Mouse (Mus musculus) kidney, embryonic 16.5 days (tissue): ENCODE results near the gene Cd300ld2. TPM values are rescaled to one million over a fixed set of nuclear protein-coding genes. Genes with fewer than 3 reads are reported as not detected.
"Not testable (repeated sequence)": the region's sequence is repeated elsewhere in the genome, so short reads cannot be mapped to it uniquely, and the experiment has no call there.

Experiments
- ATAC-seq: fragments of 200-750 bp; cut with Nextera tagmentation; 2 replicates; pipeline ENCODE4 v1.8.0; 2017; ENCODE audit warnings: moderate TSS enrichment; ENCODE audit not compliant: low FRiP score, low TSS enrichment
- H3K27ac ChIP-seq: fragments of 300-500 bp; sonication (generic); 2 replicates; pipeline ENCODE4 v1.5.1; 2014; ENCODE audit warnings: low read length
- H3K27me3 ChIP-seq: fragments of 300-500 bp; sonication (generic); 2 replicates; pipeline ENCODE4 v1.6.1; 2014; ENCODE audit warnings: low read length, control low read depth, mixed read lengths; ENCODE audit not compliant: insufficient read depth
- H3K36me3 ChIP-seq: fragments of 300-500 bp; sonication (generic); 2 replicates; pipeline ENCODE4 v1.6.1; 2014; ENCODE audit warnings: low read length, control low read depth, mixed read lengths; ENCODE audit not compliant: insufficient read depth
- H3K4me1 ChIP-seq: fragments of 300-500 bp; sonication (generic); 2 replicates; pipeline ENCODE4 v1.6.1; 2014; ENCODE audit warnings: low read length, control low read depth, mixed read lengths; ENCODE audit not compliant: insufficient read depth
- H3K4me2 ChIP-seq: fragments of 300-500 bp; sonication (generic); replicated peaks from 2 replicates; pipeline ENCODE4 v1.6.1; 2014; ENCODE audit warnings: low read depth, low read length
- H3K4me3 ChIP-seq: fragments of 300-500 bp; sonication (generic); 2 replicates; pipeline ENCODE4 v1.5.1; 2014; ENCODE audit warnings: mild to moderate bottlenecking, low read length
- H3K9ac ChIP-seq: fragments of 300-500 bp; sonication (generic); replicated peaks from 2 replicates; pipeline ENCODE4 v1.6.1; 2014; ENCODE audit warnings: low read length
- H3K9me3 ChIP-seq: fragments of 300-500 bp; sonication (generic); 2 replicates; pipeline ENCODE4 v1.6.1; 2016; ENCODE audit warnings: low read length, control low read depth
- WGBS: fragments of 180-500 bp; shearing (Covaris S2); extraction: QIAGEN DNeasy Blood & Tissue Kit; methylation state at CpG from one replicate; pipeline ENCODE4 v1.1.7; 2014; 5-methylcytosine and 5-hydroxymethylcytosine counted together
- polyA plus RNA-seq: library from polyadenylated mRNA; unstranded; fragments of >200 nt; fragmentation: Nextera tagmentation; extraction: Ambion mirVana; gene quantifications from 2 replicates; pipeline ENCODE4 v1.2.1, GENCODE M21; 2015

Gene Cd300ld2
- polyA plus RNA-seq, result not detected in 2 replicates

GRCm38 (mm10) chr11:115016093-115016492 is at the start of gene Cd300ld2:
Gene Cd300ld2, minus strand, starts transcription at chr11:115016193.
- ATAC-seq, H3K27ac ChIP-seq, H3K27me3 ChIP-seq, H3K4me2 ChIP-seq, H3K4me3 ChIP-seq, H3K4me1 ChIP-seq, H3K9ac ChIP-seq, H3K9me3 ChIP-seq, H3K36me3 ChIP-seq: not testable (repeated sequence)
- no CpG with 5 or more reads among the region's 7 CpGs for WGBS

- Histone ChIP-seq H3K4me2 (no peak within 1 kb of the TSS), H3K4me1 (no peaks in the 10 kb centered on the region), H3K9me3 (no peaks in the 10 kb centered on the region), H3K9ac (no peak within 1 kb of the TSS), H3K27ac (no peak within 1 kb of the TSS), H3K4me3 (no peak within 1 kb of the TSS), H3K27me3 (no peaks in the 10 kb centered on the region), H3K36me3 (no peaks in the 10 kb centered on the region)
- ATAC-seq, result no peak
- WGBS, result 22% methylated on average over 5 of the region's 5 CpGs
Measured at GRCm38 (mm10) chr11:115062077-115062476, 46.1 kb upstream of the Cd300ld2 start, which contains the start of gene Cd300e. Gene Cd300e, minus strand, starts transcription at chr11:115062177.

DNA sequence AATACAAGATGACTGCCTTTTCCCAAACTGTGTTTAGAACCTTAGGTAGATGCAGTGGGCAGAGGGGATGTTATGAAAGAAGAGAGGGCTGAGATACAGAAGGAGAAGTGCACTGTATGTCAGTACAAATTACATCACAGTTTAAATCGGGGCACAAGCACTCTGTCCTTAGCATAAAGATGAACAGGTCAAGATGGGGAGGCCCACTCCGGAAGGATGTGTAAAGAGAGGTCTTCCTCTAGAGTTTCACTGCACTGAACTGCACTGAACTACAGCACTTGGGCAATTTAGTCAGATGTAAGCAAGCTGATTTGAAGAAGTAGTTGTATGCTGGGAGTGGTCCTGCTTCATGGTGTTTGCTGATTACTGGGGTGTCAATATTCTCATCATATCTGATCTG is 43.8 kb upstream of the Cd300ld2 start:
- no peaks in the 10 kb centered on the region; the same call in 1 of the 2 replicates for H3K27me3 ChIP-seq
- 69% methylated on average over 2 of the region's 2 CpGs for WGBS
- no peaks in the 10 kb centered on the region for H3K4me1 ChIP-seq
- no peaks in the 10 kb centered on the region for H3K36me3 ChIP-seq
- no peak overlapping the region for H3K4me2 ChIP-seq
- no peak overlapping the region for H3K9ac ChIP-seq
- no peaks in the 10 kb centered on the region for H3K9me3 ChIP-seq
- ATAC-seq, result no peak
- no peak overlapping the region for H3K27ac ChIP-seq
- H3K4me3 ChIP-seq, result no peak overlapping the region

DNA sequence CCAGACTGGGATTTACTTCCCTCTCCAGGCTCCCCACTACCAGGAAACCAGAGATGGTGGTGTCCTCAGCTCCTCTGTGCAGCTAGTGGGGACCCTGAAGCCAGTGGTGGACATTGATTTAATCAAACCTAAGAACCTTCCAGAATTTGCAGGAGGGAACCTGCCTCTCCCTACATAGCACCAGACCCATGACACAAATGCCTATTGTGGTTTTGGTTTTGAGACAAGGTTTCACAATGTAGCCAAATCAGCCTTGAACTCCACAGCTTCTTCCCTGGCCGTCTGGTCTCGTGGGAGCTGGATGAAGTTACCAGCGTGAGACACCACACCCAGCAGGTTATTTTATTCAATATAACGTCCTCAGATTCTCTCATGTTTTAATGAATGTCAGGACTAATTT is 42.7 kb upstream of the Cd300ld2 start:
- no peaks in the 10 kb centered on the region for H3K4me1 ChIP-seq
- no peaks in the 10 kb centered on the region for H3K36me3 ChIP-seq
- ATAC-seq, result no peak
- H3K4me2 ChIP-seq, result no peak overlapping the region
- 71% methylated on average over 4 of the region's 4 CpGs for WGBS
- no peak overlapping the region for H3K27ac ChIP-seq
- H3K27me3 ChIP-seq, result no peaks in the 10 kb centered on the region; the same call in 1 of the 2 replicates
- no peaks in the 10 kb centered on the region for H3K9me3 ChIP-seq
- no peak overlapping the region for H3K4me3 ChIP-seq
- no peak overlapping the region for H3K9ac ChIP-seq

GRCm38 (mm10) chr11:115054537-115054936 is 38.5 kb upstream of the Cd300ld2 start:
- Histone ChIP-seq H3K27ac (no peak overlapping the region), H3K27me3 (no peaks in the 10 kb centered on the region; the same call in 1 of the 2 replicates), H3K4me2 (no peak overlapping the region), H3K9ac (no peak overlapping the region), H3K36me3 (no peaks in the 10 kb centered on the region), H3K4me3 (no peak overlapping the region), H3K9me3 (no peaks in the 10 kb centered on the region), H3K4me1 (no peaks in the 10 kb centered on the region)
- ATAC-seq, result no peak

GRCm38 (mm10) chr11:115052991-115053390 is 37.0 kb upstream of the Cd300ld2 start:
- H3K4me3 ChIP-seq, result no peak overlapping the region
- no peaks in the 10 kb centered on the region; the same call in 1 of the 2 replicates for H3K27me3 ChIP-seq
- no peak overlapping the region for H3K27ac ChIP-seq
- no peaks in the 10 kb centered on the region for H3K9me3 ChIP-seq
- no peak overlapping the region for H3K9ac ChIP-seq
- H3K36me3 ChIP-seq, result no peaks in the 10 kb centered on the region
- 94% methylated on average over 1 of the region's 1 CpGs for WGBS
- no peak overlapping the region for H3K4me2 ChIP-seq
- no peaks in the 10 kb centered on the region for H3K4me1 ChIP-seq
- no peak for ATAC-seq

GRCm38 (mm10) chr11:115052206-115052605 is 36.2 kb upstream of the Cd300ld2 start:
- Histone ChIP-seq H3K27me3 (no peaks in the 10 kb centered on the region; the same call in 1 of the 2 replicates), H3K4me2 (no peak overlapping the region), H3K4me3 (no peak overlapping the region), H3K4me1 (no peaks in the 10 kb centered on the region), H3K9ac (no peak overlapping the region), H3K36me3 (no peaks in the 10 kb centered on the region), H3K9me3 (no peaks in the 10 kb centered on the region), H3K27ac (no peak overlapping the region)
- ATAC-seq, result no peak
- 2% methylated on average over 9 of the region's 9 CpGs for WGBS

DNA sequence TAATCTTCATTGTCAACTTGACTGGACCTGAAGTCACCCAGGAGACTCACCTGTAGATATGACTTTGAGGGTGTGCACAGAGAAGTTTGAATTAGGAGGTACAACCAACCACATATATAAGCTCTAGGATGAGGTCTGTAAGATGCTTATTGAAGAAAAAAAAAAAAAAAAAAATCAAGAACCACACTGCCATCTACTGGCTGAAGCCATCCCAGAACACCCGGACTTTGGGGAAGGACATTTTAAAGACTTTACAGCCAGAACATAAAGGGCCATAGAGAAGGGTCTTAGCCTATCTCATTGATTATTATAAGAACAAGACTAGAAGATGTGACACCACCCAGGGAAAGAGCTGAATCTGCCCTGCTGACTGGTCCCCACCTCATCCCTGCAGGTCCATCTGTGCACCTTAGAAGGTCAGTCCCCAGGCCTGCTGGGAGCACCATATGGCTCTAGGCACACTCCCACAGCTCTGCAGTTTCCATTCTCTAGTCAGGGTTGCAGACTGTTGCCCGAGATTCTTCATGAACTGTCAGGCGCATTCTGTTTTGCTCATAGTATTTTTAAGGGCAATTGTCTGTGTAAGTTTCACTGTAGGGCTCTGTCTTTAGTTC is 33.4 kb upstream of the Cd300ld2 start:
- no peaks in the 10 kb centered on the region for H3K36me3 ChIP-seq
- 38% methylated on average over 3 of the region's 3 CpGs for WGBS
- H3K27me3 ChIP-seq, result no peaks in the 10 kb centered on the region
- no peak overlapping the region for H3K4me2 ChIP-seq
- no peak overlapping the region for H3K27ac ChIP-seq
- H3K4me1 ChIP-seq, result no peaks in the 10 kb centered on the region
- H3K9ac ChIP-seq, result no peak overlapping the region
- H3K4me3 ChIP-seq, result no peak overlapping the region
- ATAC-seq, result no peak
- H3K9me3 ChIP-seq, result no peaks in the 10 kb centered on the region

DNA sequence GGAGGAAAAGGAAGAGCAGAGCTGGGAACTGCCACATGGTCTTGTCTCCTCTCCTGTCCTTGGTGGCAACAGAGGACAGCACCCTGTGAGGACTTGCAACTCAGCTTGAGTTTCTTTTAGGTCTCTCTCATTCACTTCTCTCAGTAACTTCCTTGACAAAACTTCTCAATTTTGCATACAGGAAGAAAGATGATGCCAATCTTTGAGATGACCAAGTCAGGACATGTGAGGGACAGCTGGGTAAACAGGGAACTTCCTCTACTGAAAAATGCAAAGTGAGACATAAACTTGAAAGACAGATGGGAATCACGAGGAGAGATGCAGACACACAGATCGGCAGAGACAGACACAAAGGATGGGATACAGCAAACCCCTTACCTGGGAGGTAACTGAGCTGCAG is 32.3 kb upstream of the Cd300ld2 start, which contains the start of gene Cd300ld3:
TSS of gene Cd300ld3 (minus strand) at position 151 of the 400 bp plus-strand sequence.
- no peak for ATAC-seq
- H3K27ac ChIP-seq, result no peak within 1 kb of the TSS
- H3K9ac ChIP-seq, result no peak within 1 kb of the TSS
- H3K4me3 ChIP-seq, result no peak within 1 kb of the TSS
- no peaks in the 10 kb centered on the region for H3K27me3 ChIP-seq
- H3K36me3 ChIP-seq, result no peaks in the 10 kb centered on the region
- H3K9me3 ChIP-seq, result no peaks in the 10 kb centered on the region
- 67% methylated on average over 2 of the region's 2 CpGs for WGBS
- H3K4me2 ChIP-seq, result no peak within 1 kb of the TSS
- H3K4me1 ChIP-seq, result no peaks in the 10 kb centered on the region

DNA sequence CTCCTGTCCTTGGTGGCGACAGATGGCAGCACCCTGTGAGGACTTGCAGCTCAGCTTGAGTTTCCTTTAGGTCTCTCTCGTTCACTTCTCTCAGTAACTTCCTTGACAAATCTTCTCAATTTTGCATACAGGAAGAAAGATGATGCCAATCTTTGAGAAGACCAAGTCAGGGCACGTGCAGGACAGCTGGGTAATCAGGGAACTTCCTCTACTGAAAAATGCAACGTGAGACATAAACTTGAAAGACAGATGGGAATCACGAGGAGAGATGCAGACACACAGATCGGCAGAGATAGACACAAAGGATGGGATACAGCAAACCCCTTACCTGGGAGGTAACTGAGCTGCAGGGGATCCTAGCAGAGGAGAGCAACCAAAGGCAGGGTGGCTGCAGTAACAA is 21.7 kb upstream of the Cd300ld2 start, which contains the start of gene Cd300ld5:
TSS of gene Cd300ld5 (minus strand) at position 101 of the 400 bp plus-strand sequence.
- not testable (repeated sequence) for H3K4me1 ChIP-seq, H3K4me3 ChIP-seq, H3K9me3 ChIP-seq, ATAC-seq, H3K9ac ChIP-seq, H3K4me2 ChIP-seq, H3K27ac ChIP-seq, H3K27me3 ChIP-seq, H3K36me3 ChIP-seq
- no CpG with 5 or more reads among the region's 6 CpGs for WGBS
